Mouse (Mus musculus): ENCODE results near the gene Ap1ar.

DNA sequence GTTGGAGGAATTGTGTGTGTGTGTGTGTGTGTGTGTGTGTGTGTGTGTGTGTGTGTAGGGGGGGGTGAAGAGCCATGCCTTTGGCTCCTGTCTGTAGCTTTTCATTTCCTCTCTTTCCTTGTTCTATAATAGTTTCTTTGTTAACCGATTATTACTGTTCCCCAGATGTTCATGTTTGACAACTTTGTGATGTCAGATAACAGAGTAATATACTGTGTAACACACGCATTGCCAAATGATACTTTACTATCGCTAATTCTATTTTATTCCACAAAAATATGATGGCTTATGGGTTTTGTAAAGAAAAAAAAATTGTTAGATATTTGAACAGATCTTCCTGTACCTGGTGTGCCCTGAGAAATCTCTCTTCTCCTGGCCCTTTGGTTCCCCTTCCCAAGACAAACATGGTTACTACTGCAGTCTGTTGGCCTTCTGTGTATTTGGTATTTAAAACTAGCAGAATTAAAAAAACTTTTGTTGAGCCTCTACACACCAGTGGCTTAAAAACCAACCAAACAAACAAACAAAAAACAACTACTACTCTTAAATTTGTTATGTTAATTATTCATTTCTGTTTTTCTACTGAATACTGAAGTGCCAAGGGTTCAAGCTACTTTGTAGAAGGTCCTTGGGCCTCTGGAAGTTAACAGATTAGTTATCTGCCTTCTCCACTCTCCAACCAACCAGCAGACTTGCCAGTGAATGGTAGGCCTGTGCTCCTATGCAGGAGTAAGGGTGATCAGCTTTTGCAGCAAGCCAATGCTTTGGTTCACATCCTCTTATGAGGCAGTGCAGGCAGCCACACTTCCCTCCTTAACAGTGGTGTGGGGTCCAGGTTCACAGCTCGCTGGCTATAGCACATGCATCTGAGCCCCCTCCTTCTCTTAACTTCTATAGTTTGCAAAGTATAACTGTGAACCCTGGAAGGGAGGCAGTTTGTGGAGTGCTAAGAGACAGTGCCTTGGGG lies 45.4 kb downstream of the Ap1ar start:
- TF ChIP-seq CTCF (IDR thresholded peaks at IDR 0.05; ENCODE audit: borderline replicate concordance, extremely low read depth, insufficient read depth, insufficient read length) (no peak), POLR2A (IDR thresholded peaks at IDR 0.05; ENCODE audit: borderline replicate concordance, extremely low read depth, insufficient read depth, insufficient read length, poor library complexity, severe bottlenecking) (no peak)

Measured in brain, embryonic 14.5 days (tissue).